Comparison of ENCODE assay signal across 20 mouse cellular contexts in genomic region chrX:17554488-17554887, GRCm38 (mm10).
"Had no signal": no experiment of that assay in that cellular context is flagged by ENCODE, and none has a peak within 500 bp of the region (broad histone marks: within the 10 kb centered on the region; RNA-seq: fewer than 3 reads in every experiment).

No protein-coding gene starts in this region.

- H3K36me3 ChIP-seq: limb, embryonic 12.5 days; limb, embryonic 15.5 days; midbrain, embryonic 13.5 days; neural tube, embryonic 13.5 days had no signal

- DNase-seq: kidney, adult 2 months; kidney, postnatal 25 days; left cerebral cortex, postnatal 4 days; liver, postnatal 0 days; lung, embryonic 14.5 days; right cerebral cortex, adult 18-20 months; right cerebral cortex, postnatal 14 days; right cerebral cortex, postnatal 4 days; thymus, postnatal 25 days had no signal

- ATAC-seq: liver, postnatal 0 days; lung, postnatal 0 days; midbrain, embryonic 13.5 days; midbrain, embryonic 16.5 days had no signal

- H3K4me3 ChIP-seq: limb, embryonic 12.5 days; limb, embryonic 15.5 days; midbrain, embryonic 13.5 days; myocyte; neural tube, embryonic 13.5 days had no signal

- H3K27ac ChIP-seq: kidney, postnatal 0 days; limb, embryonic 12.5 days; limb, embryonic 15.5 days; liver, embryonic 14.5 days; macrophage; midbrain, embryonic 13.5 days; neural tube, embryonic 13.5 days had no signal

- H3K9me3 ChIP-seq: limb, embryonic 12.5 days; limb, embryonic 15.5 days; midbrain, embryonic 13.5 days; neural tube, embryonic 13.5 days had no signal

- H3K9ac ChIP-seq: limb, embryonic 12.5 days; limb, embryonic 15.5 days; liver, embryonic 14.5 days; liver, postnatal 0 days; lung, embryonic 14.5 days; midbrain, embryonic 13.5 days; neural tube, embryonic 13.5 days had no signal

- H3K4me1 ChIP-seq: limb, embryonic 12.5 days; limb, embryonic 15.5 days; midbrain, embryonic 13.5 days; neural tube, embryonic 13.5 days had no signal

- H3K27me3 ChIP-seq: limb, embryonic 12.5 days; limb, embryonic 15.5 days; midbrain, embryonic 13.5 days; neural tube, embryonic 13.5 days had no signal

- H3K4me2 ChIP-seq: limb, embryonic 12.5 days; limb, embryonic 15.5 days; liver, embryonic 11.5 days; lung, embryonic 14.5 days; midbrain, embryonic 13.5 days; neural tube, embryonic 13.5 days had no signal
